Mouse (Mus musculus) ES-CJ7 (cell line): Measurements from ENCODE around the gene Dync2li1.

Experiments used
- DNase-seq: peaks from one replicate; pipeline ENCODE4 v3.0.0; 2011; ENCODE audit warnings: low read depth, low spot score

Gene Dync2li1

DNA sequence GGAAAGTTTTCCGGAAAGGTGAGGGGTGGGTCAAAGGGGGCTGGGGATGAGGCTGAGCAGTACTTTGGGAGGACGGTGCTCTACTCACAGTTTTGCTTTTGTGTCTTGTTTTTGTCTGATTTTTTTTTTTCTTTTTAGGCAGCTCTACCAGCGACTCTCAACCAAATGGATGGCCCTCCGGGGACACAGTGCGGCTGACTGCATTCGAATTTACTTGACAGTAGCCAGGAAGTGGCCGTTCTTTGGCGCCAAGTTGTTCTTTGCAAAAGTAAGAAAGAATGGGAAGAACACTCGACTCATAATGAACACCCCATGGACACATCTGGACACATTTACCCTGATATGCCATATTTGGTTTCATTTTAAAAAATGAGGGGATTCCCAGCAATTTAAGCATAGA is 14.8 kb upstream of the Dync2li1 start:
- DNase-seq: no peak

- DNase-seq: no peak
Measured at GRCm38 (mm10) chr17:84611971-84612370, 14.3 kb upstream of the Dync2li1 start.

- DNase-seq: no peak
Measured at GRCm38 (mm10) chr17:84615811-84616210, 10.5 kb upstream of the Dync2li1 start.

DNA sequence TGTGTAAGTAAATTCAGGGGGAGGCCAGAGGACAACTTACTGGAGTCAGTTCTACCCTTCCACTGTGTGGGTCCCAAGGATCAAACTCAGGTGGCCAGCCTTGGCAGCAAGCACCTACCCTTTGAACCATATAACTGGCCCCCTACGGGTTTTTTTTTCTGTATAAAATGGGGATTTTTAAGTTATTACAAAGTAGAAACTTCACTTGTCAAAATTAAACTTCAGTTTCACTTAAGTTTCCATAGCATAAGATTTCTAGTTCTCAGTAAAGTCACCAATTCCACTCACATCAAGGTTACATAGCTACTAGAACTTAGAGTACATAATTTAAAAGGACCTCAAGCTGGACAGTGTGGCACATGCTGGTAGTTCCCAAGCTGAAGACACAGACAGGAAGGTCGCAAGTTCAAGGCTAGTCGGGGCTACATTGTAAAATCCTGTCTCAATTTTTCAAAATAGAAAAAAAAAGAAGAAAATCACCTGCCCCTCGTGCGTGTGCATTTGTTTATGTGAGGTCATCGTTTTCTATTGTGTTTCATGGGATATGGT is 9.7 kb upstream of the Dync2li1 start:
- DNase-seq: no peak

DNA sequence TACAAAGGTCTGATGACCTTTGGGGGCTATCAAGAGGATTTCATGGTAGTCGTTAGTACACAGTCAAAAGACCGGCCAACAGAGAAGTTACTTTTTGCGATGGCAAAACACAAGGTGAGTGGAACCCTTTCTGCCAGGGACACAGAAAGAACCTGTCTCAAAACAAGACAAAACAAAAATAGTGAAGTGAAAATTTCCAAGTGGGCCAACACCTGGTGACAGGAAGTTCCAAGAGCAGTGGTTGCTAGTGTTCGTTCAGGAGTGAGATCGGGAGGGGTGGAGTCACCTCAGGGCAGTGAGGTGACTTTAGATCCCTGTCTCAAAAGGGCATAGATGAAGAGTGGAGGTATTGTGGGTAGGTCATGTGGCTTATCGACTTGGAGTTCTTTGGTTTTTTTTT is 8.3 kb upstream of the Dync2li1 start:
- DNase-seq: no peak

GRCm38 (mm10) chr17:84619112-84619511 is 7.2 kb upstream of the Dync2li1 start:
- DNase-seq: no peak

GRCm38 (mm10) chr17:84620076-84620475 is 6.2 kb upstream of the Dync2li1 start:
- no peak for DNase-seq

DNA sequence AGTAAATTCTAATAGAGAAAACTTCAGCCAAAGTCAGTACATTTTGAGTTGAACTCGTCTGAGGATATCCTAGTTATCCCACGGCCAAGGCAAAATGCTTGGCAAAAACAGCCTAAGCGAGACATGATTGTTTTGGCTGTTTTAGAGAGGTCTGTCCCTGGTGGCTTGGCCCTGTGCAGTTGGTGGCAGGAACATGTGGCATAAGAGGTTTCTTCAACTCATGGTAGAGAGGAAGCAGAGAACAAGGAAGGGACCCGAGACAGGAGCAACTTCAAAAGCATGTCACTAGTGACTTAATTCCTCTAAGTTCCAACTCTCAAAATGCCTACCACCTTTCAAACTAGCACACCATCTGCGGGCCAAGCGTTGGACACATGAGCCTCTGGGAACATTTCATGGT is 5.7 kb upstream of the Dync2li1 start:
- DNase-seq: no peak

- DNase-seq: no peak
Measured at GRCm38 (mm10) chr17:84621209-84621608, 5.1 kb upstream of the Dync2li1 start.

DNA sequence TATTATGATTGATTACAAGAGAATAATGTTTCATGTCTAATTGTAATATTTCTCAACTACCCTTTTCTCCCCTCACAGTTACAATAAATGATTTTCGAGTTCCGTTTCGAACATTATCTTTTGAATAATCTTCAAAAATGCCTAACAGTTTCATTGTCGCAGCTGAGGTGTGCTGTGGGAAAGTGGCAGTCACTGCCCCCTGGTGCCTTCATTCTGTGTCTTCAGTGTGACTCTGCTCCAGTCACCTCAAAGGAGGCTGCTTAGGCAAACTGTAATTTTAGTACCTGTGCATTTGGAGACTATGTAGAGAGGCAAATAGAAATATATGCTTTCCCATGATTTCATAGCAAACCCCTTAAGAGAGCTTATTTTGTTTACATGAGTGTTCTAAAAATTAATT is 4.3 kb upstream of the Dync2li1 start:
- DNase-seq: no peak

DNA sequence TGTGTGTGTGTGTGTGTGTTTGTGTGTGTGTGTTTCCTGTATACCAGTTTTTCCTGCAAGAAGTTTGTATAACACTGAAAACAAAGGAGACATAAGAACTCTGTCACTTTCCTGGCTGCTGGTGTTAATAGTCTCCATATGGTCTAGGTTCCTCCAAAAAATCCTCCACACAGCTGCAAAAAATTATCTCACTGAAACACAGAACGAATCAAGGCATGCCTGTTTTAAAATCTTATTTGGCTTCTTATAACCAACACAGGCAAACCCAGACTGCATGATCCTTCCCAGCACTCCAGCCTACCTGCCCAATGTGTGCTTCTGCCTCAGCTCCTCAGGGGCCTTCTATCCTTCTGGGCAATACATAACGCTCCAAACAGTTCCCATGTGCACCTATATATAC is 3.4 kb upstream of the Dync2li1 start:
- DNase-seq: no peak

- DNase-seq: no peak
Measured at GRCm38 (mm10) chr17:84626857-84627305, 585 bp downstream of the Dync2li1 start.

- no peak for DNase-seq
Measured at GRCm38 (mm10) chr17:84627721-84628120, 1.4 kb downstream of the Dync2li1 start.

- no peak for DNase-seq
Measured at GRCm38 (mm10) chr17:84628611-84629010, 2.3 kb downstream of the Dync2li1 start.

DNA sequence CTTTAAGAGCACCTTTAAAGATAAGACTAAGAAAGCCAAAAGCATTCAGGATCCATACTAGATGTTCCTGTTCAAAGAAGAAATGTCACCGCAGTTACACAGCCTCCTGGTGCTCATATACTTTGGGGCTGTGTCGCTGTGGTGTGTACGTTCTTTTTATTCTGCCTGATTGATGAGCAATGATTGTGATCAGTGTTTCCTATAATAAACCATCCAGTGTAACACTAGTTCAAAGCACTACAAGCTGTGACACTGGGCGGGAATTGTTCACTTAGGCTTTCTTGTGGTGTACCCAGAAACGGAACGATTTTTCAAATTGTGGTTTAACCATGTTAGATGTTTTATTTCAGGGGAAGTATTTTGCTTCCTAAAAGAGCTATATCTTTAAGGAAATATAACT is 5.5 kb downstream of the Dync2li1 start:
- DNase-seq: no peak

DNA sequence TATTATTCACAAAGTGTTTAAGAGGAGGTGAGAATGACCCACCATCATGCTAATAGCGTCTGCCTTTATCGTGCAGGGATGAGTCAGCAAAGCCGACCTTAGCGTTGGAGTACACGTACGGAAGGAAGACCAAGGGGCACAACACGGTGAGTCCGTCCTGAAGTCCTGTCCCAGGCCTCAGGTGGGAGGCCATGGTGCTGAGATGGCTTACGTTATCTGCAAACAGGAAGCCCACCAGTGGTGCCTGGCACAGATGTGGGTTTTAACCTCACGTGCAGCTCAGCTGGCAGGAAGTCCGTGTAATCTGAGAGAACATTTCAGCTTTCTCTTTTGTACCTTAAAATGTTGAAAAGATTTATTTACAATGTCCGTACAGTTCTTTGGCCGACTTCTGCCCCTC is 7.1 kb downstream of the Dync2li1 start:
- DNase-seq: no peak

GRCm38 (mm10) chr17:84636328-84636727 is 10.0 kb downstream of the Dync2li1 start:
- no peak for DNase-seq

DNA sequence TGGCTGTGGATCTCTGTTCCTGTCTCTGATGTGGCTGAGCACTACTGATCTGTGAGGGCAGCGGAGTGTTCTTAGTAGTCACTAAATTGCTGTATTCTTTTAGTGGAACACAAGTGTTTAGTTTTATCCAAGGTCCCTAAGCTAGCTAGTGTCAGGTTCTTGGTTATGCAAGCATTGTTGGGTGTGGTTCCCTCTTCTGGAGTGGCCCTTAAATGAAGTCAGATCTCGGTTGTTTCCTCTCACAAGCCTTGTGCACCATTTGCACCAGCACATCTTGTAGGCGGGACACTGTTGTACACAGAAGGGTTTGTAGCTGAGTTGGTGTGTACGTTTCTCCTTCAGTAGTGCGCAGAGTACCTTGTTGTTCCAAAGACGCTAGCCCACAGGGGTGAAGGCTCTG is 11.7 kb downstream of the Dync2li1 start:
- DNase-seq: no peak

DNA sequence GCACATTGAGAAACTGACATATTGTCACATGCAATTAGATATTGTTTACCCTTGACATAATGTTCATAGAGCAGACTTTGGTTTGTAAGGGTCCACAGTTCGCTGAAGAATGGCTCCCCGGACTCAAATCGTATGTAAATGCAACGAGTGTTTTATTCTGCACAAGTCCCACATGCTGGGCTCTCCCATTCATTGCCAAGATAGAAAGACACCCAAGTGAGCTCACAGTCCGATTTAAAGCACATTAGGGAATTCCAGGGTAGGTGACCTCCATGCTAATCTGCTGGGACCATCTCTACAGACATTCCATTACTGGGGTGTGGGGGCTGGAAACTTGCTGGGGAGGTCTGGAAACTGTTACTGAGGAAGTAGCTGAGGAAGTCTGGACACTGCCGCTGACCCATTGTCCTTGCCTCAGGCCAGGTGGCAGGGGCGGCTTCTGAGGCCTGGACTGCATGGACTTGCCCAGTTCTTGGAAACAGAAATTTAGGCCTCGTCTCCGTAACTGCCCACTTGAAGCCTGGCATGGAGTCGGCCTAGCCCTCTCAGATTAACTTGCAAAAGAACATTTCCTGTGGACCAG is 13.6 kb downstream of the Dync2li1 start:
- peak; percentile 82 for DNase-seq

DNA sequence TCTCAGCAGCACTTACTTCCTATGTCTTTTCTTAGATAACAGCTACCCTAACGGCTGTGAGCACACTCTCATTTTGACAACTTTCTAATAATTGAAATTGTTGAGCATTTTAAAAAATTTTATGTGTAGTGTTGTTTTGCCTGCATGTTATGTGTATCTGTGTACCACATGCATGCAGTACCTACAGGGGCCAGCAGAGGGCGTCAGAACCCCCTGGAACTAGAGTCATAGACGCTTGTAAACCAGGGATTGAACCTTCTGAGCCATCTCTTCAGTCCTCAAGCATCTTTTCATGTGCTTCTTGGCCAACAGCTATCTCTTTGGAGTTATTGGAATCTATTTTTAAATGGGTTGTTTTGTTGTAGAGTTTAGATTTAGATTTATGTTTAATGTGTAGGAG is 15.6 kb downstream of the Dync2li1 start:
- DNase-seq: peak; percentile 61

DNA sequence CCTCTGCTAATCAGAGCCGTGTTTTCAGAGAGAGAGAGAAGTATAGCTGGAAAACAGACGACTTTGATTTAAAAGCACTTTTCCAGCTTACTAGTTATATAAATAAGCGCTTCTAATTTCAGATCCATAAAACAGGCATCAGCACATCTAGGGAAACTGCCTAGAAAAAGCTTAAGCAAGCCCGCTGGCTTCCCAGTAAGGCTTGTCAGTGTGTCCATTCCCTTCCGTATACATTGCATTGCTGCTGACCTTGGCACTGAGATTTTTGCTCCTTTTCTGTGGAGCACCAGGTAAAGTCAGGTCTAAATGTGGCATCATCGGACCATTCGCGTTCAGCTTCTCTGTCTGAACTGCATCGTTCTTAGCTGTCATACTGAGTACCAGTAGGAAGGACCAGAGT is 16.0 kb downstream of the Dync2li1 start:
- no peak for DNase-seq

- DNase-seq: no peak
Measured at GRCm38 (mm10) chr17:84644292-84645050, 18.2 kb downstream of the Dync2li1 start.

DNA sequence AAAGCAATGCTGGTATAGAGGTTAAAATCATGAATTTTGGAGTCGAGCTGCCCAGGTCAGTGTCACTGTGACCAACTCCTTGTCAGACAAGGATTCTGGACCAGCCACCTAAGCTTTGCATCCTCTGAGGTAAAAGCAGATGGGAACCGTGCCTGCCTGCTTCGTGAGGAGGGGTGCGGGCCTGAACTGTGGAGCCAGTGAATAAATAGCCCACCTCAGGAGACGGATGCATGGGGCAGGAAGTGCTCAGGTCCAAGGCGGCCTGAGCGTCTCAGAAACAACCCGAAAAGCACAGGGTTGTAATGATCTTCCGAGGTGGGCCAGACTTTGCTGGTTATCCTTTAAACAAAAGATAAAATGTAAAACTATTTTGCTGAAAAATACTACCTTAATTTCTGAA is 18.8 kb downstream of the Dync2li1 start:
- no peak for DNase-seq
